12 mouse cellular contexts compared by ENCODE assay signal in genomic region chr13:37492115-37493001, GRCm38 (mm10).
A peak's percentile ranks its signal among the peaks of the same experiment; 100 is the strongest.
DNase-seq lines count a peak whose midpoint lies in the region; ATAC-seq lines count a peak whose summit lies in the region.
"Had no signal": no experiment of that assay in that cellular context is flagged by ENCODE, and none has a peak within 500 bp of the region (broad histone marks: within the 10 kb centered on the region; RNA-seq: fewer than 3 reads in every experiment).

No protein-coding gene starts in this region.

- DNase-seq in frontal cortex, postnatal 14 days (ENCODE audit: low spot score in 2 of 2) = no peak
- DNase-seq in 3T3-L1 (ENCODE audit: low read depth, low spot score) = peak; percentile 71
- peak; percentile 67 for DNase-seq in embryo, embryonic 11.5 days (ENCODE audit: low read depth, low spot score)
- DNase-seq in spleen, adult 18-20 months = no peak
- no peak for DNase-seq in Muller cell, postnatal 12 days (ENCODE audit: inconsistent ontology term)
- DNase-seq: B cell, adult 2 months; cerebellum, adult 18-20 months had no signal

- peaks cover 19% of the 10 kb centered on the region for H3K4me1 ChIP-seq in limb, embryonic 12.5 days (replicated peaks)
- H3K4me1 ChIP-seq: neural tube, embryonic 12.5 days had no signal

- H3K9me3 ChIP-seq in limb, embryonic 12.5 days = no peaks in the 10 kb centered on the region
- H3K9me3 ChIP-seq: neural tube, embryonic 12.5 days had no signal

- no peaks in the 10 kb centered on the region for H3K27me3 ChIP-seq in limb, embryonic 12.5 days
- H3K27me3 ChIP-seq: neural tube, embryonic 12.5 days had no signal

- ATAC-seq in frontal cortex, adult (ENCODE audit: low TSS enrichment) = 0 out of 2 replicates have a peak, but pooled peaks have one; percentile 20
- ATAC-seq in limb, embryonic 12.5 days (ENCODE audit: insufficient number of reproducible peaks, insufficient read depth, low FRiP score, low TSS enrichment, low read depth) = peak; percentile 90
- ATAC-seq in erythroblast, adult 5-6 weeks (replicated peaks; ENCODE audit: low FRiP score, poor library complexity, severe bottlenecking) = no peak

- H3K4me2 ChIP-seq in limb, embryonic 12.5 days = peak overlapping the region; percentile 29
- H3K4me2 ChIP-seq: neural tube, embryonic 12.5 days had no signal

- peak overlapping the region; percentile 86 for H3K27ac ChIP-seq in limb, embryonic 12.5 days
- H3K27ac ChIP-seq: layer of hippocampus, adult 2 months; neural tube, embryonic 12.5 days had no signal

- no peak overlapping the region for H3K4me3 ChIP-seq in limb, embryonic 12.5 days (replicated peaks)
- H3K4me3 ChIP-seq: layer of hippocampus, adult 2 months; neural tube, embryonic 12.5 days had no signal

- no peak overlapping the region for H3K9ac ChIP-seq in limb, embryonic 12.5 days (replicated peaks)
- H3K9ac ChIP-seq: neural tube, embryonic 12.5 days had no signal

- WGBS in limb, embryonic 12.5 days = 21% methylated on average over 11 of the region's 11 CpGs

- H3K36me3 ChIP-seq in limb, embryonic 12.5 days = no peaks in the 10 kb centered on the region
- H3K36me3 ChIP-seq: neural tube, embryonic 12.5 days had no signal

Comparison
In these comparisons a context has a peak if more than half of its experiments do, and no peak if none do; other contexts are left out.
1. DNase-seq: peak in 3T3-L1 (single experiment) and embryo, embryonic 11.5 days (single experiment); none in frontal cortex, postnatal 14 days (0 of 2), spleen, adult 18-20 months (0 of 2) and Muller cell, postnatal 12 days (single experiment).